Mouse (Mus musculus) megakaryocyte-erythroid progenitor cell, adult 5-6 weeks (primary cell): ENCODE results near the gene Npdc1. TPM values are rescaled to one million over a fixed set of nuclear protein-coding genes. Genes with fewer than 3 reads are reported as not detected.

ENCODE experiments used
- total RNA-seq, 2 experiments: library from RNA; stranded (forward) in 1 of 2; stranded (reverse) in 1 of 2; fragments of 200-1000, 215-1000 nt in 1 of 2; fragments of >200 nt in 1 of 2; fragmentation: Nextera tagmentation in 1 of 2; gene quantifications; 2 replicates each; pipeline ENCODE4 v1.2.3; 2014 to 2017

Npdc1 gene
- total RNA-seq, 2 experiments from 2014 or later: not detected

Other genes starting within 250 kb of the Npdc1 start
Only the 30 nearest of the 40 such genes appear.
- gene Tubb4b, start 174.6 kb upstream of the Npdc1 start, total RNA-seq (2014; fragmentation: Nextera tagmentation): 712 and 769 TPM in 2 replicates
- gene Tubb4b, start 174.6 kb upstream of the Npdc1 start, total RNA-seq (2017): 718 and 785 TPM in 2 replicates
- gene Slc34a3, start 165.0 kb upstream of the Npdc1 start, total RNA-seq (2014; fragmentation: Nextera tagmentation): not detected in 2 replicates
- not detected in 2 replicates for gene Slc34a3, start 165.0 kb upstream of the Npdc1 start, total RNA-seq (2017)
- gene Rnf224, start 162.6 kb upstream of the Npdc1 start, total RNA-seq (2014; fragmentation: Nextera tagmentation): not detected in 2 replicates
- not detected in 2 replicates for gene Rnf224, start 162.6 kb upstream of the Npdc1 start, total RNA-seq (2017)
- 1.6 and 10.2 TPM in 2 replicates for gene Rnf208, start 157.1 kb upstream of the Npdc1 start, total RNA-seq (2014; fragmentation: Nextera tagmentation)
- 0.72 TPM in 1 of 2 replicates, not detected in the other for gene Rnf208, start 157.1 kb upstream of the Npdc1 start, total RNA-seq (2017)
- not detected in 2 replicates for gene Cysrt1, start 156.9 kb upstream of the Npdc1 start, total RNA-seq (2014; fragmentation: Nextera tagmentation)
- gene Cysrt1, start 156.9 kb upstream of the Npdc1 start, total RNA-seq (2017): not detected in 2 replicates
- 15.3 and 21.7 TPM in 2 replicates for gene AL732309.1, start 152.5 kb upstream of the Npdc1 start, total RNA-seq (2014; fragmentation: Nextera tagmentation)
- gene AL732309.1, start 152.5 kb upstream of the Npdc1 start, total RNA-seq (2017): 3.3 and 4.9 TPM in 2 replicates
- gene Tmem203, start 143.9 kb upstream of the Npdc1 start, total RNA-seq (2014; fragmentation: Nextera tagmentation): 14.3 and 19.6 TPM in 2 replicates
- 4.3 and 9.1 TPM in 2 replicates for gene Tmem203, start 143.9 kb upstream of the Npdc1 start, total RNA-seq (2017)
- 17.5 and 27.4 TPM in 2 replicates for gene Tprn, start 136.7 kb upstream of the Npdc1 start, total RNA-seq (2014; fragmentation: Nextera tagmentation)
- gene Tprn, start 136.7 kb upstream of the Npdc1 start, total RNA-seq (2017): 9.8 and 15.0 TPM in 2 replicates
- gene Ssna1, start 126.9 kb upstream of the Npdc1 start, total RNA-seq (2014; fragmentation: Nextera tagmentation): 183 and 205 TPM in 2 replicates
- 81.8 and 104 TPM in 2 replicates for gene Ssna1, start 126.9 kb upstream of the Npdc1 start, total RNA-seq (2017)
- gene Anapc2, start 126.9 kb upstream of the Npdc1 start, total RNA-seq (2014; fragmentation: Nextera tagmentation): 52.0 and 56.6 TPM in 2 replicates
- 31.3 and 39.0 TPM in 2 replicates for gene Anapc2, start 126.9 kb upstream of the Npdc1 start, total RNA-seq (2017)
- gene Tmem210, start 111.2 kb upstream of the Npdc1 start, total RNA-seq (2014; fragmentation: Nextera tagmentation): not detected in 2 replicates
- not detected in 2 replicates for gene Tmem210, start 111.2 kb upstream of the Npdc1 start, total RNA-seq (2017)
- not detected in 2 replicates for gene Lrrc26, start 109.4 kb upstream of the Npdc1 start, total RNA-seq (2014; fragmentation: Nextera tagmentation)
- gene Lrrc26, start 109.4 kb upstream of the Npdc1 start, total RNA-seq (2017): not detected in 2 replicates
- not detected in 2 replicates for gene Grin1, start 80.2 kb upstream of the Npdc1 start, total RNA-seq (2014; fragmentation: Nextera tagmentation)
- not detected in 2 replicates for gene Grin1, start 80.2 kb upstream of the Npdc1 start, total RNA-seq (2017)
- gene Man1b1, start 67.0 kb upstream of the Npdc1 start, total RNA-seq (2014; fragmentation: Nextera tagmentation): 37.1 and 38.9 TPM in 2 replicates
- gene Man1b1, start 67.0 kb upstream of the Npdc1 start, total RNA-seq (2017): 31.8 and 82.7 TPM in 2 replicates
- gene Dpp7, start 43.0 kb upstream of the Npdc1 start, total RNA-seq (2014; fragmentation: Nextera tagmentation): 9.5 and 16.6 TPM in 2 replicates
- gene Dpp7, start 43.0 kb upstream of the Npdc1 start, total RNA-seq (2017): 22.0 and 59.0 TPM in 2 replicates
- 9.7 and 12.7 TPM in 2 replicates for gene Uap1l1, start 33.7 kb upstream of the Npdc1 start, total RNA-seq (2014; fragmentation: Nextera tagmentation)
- 2.0 and 2.5 TPM in 2 replicates for gene Uap1l1, start 33.7 kb upstream of the Npdc1 start, total RNA-seq (2017)
- gene Sapcd2, start 27.0 kb upstream of the Npdc1 start, total RNA-seq (2014; fragmentation: Nextera tagmentation): 18.4 and 19.0 TPM in 2 replicates
- 4.9 and 7.1 TPM in 2 replicates for gene Sapcd2, start 27.0 kb upstream of the Npdc1 start, total RNA-seq (2017)
- gene Entpd2, start 3.5 kb upstream of the Npdc1 start, total RNA-seq (2014; fragmentation: Nextera tagmentation): not detected in 2 replicates
- gene Entpd2, start 3.5 kb upstream of the Npdc1 start, total RNA-seq (2017): not detected in 2 replicates
- 3.4 and 6.3 TPM in 2 replicates for gene Fut7, start 23.9 kb downstream of the Npdc1 start, total RNA-seq (2014; fragmentation: Nextera tagmentation)
- 4.5 and 4.9 TPM in 2 replicates for gene Fut7, start 23.9 kb downstream of the Npdc1 start, total RNA-seq (2017)
- gene Abca2, start 29.4 kb downstream of the Npdc1 start, total RNA-seq (2014; fragmentation: Nextera tagmentation): 34.7 and 38.3 TPM in 2 replicates
- gene Abca2, start 29.4 kb downstream of the Npdc1 start, total RNA-seq (2017): 10.8 and 13.1 TPM in 2 replicates
- gene Clic3, start 57.5 kb downstream of the Npdc1 start, total RNA-seq (2014; fragmentation: Nextera tagmentation): not detected in 2 replicates
- not detected in 2 replicates for gene Clic3, start 57.5 kb downstream of the Npdc1 start, total RNA-seq (2017)
- gene Paxx, start 61.7 kb downstream of the Npdc1 start, total RNA-seq (2014; fragmentation: Nextera tagmentation): 34.5 and 36.3 TPM in 2 replicates
- gene Paxx, start 61.7 kb downstream of the Npdc1 start, total RNA-seq (2017): 17.9 and 25.9 TPM in 2 replicates
- gene Ptgds, start 70.7 kb downstream of the Npdc1 start, total RNA-seq (2014; fragmentation: Nextera tagmentation): not detected in 2 replicates
- not detected in 2 replicates for gene Ptgds, start 70.7 kb downstream of the Npdc1 start, total RNA-seq (2017)
- gene Lcn12, start 94.6 kb downstream of the Npdc1 start, total RNA-seq (2014; fragmentation: Nextera tagmentation): not detected in 2 replicates
- not detected in 2 replicates for gene Lcn12, start 94.6 kb downstream of the Npdc1 start, total RNA-seq (2017)
- gene Fbxw5, start 101.4 kb downstream of the Npdc1 start, total RNA-seq (2014; fragmentation: Nextera tagmentation): 50.4 and 64.5 TPM in 2 replicates
- 24.0 and 28.9 TPM in 2 replicates for gene Fbxw5, start 101.4 kb downstream of the Npdc1 start, total RNA-seq (2017)
- 0.63 and 2.2 TPM in 2 replicates for gene C8g, start 102.4 kb downstream of the Npdc1 start, total RNA-seq (2014; fragmentation: Nextera tagmentation)
- 0.76 and 3.3 TPM in 2 replicates for gene C8g, start 102.4 kb downstream of the Npdc1 start, total RNA-seq (2017)
- gene Traf2, start 147.6 kb downstream of the Npdc1 start, total RNA-seq (2014; fragmentation: Nextera tagmentation): 19.2 and 22.4 TPM in 2 replicates
- 13.7 and 14.3 TPM in 2 replicates for gene Traf2, start 147.6 kb downstream of the Npdc1 start, total RNA-seq (2017)
- 151 and 209 TPM in 2 replicates for gene Edf1, start 158.5 kb downstream of the Npdc1 start, total RNA-seq (2014; fragmentation: Nextera tagmentation)
- 60.9 and 105 TPM in 2 replicates for gene Edf1, start 158.5 kb downstream of the Npdc1 start, total RNA-seq (2017)
- gene Mamdc4, start 175.5 kb downstream of the Npdc1 start, total RNA-seq (2014; fragmentation: Nextera tagmentation): 6.5 and 8.1 TPM in 2 replicates
- 0.38 and 2.0 TPM in 2 replicates for gene Mamdc4, start 175.5 kb downstream of the Npdc1 start, total RNA-seq (2017)
- 36.5 and 43.2 TPM in 2 replicates for gene Phpt1, start 175.9 kb downstream of the Npdc1 start, total RNA-seq (2014; fragmentation: Nextera tagmentation)
- 19.1 and 25.2 TPM in 2 replicates for gene Phpt1, start 175.9 kb downstream of the Npdc1 start, total RNA-seq (2017)